Mouse (Mus musculus) liver, postnatal 0 days (tissue): ENCODE results near the gene Fer. TPM values are rescaled to one million over a fixed set of nuclear protein-coding genes. Genes with fewer than 3 reads are reported as not detected.
A peak's percentile ranks its signal among the peaks of the same experiment; 100 is the strongest.

Source experiments
- ATAC-seq: fragments of 200-750 bp; cut with Nextera tagmentation; 2 replicates; pipeline ENCODE4 v1.8.0; 2017; ENCODE audit warnings: mild to moderate bottlenecking, moderate library complexity
- DNase-seq: peaks from one replicate; pipeline ENCODE4 v3.0.0-alpha.2; 2016
- H3K27ac ChIP-seq: fragments of 300-500 bp; sonication (generic); 2 replicates; pipeline ENCODE4 v1.5.1; 2014; ENCODE audit warnings: antibody characterized with exemption, moderate library complexity, mild to moderate bottlenecking, low read depth
- H3K27me3 ChIP-seq: fragments of 300-500 bp; sonication (generic); 2 replicates; pipeline ENCODE4 v1.6.1; 2014; ENCODE audit warnings: low read length, control low read depth, mixed read lengths; ENCODE audit not compliant: insufficient read depth
- H3K36me3 ChIP-seq: fragments of 300-500 bp; sonication (generic); replicated peaks from 2 replicates; pipeline ENCODE4 v1.6.1; 2014; ENCODE audit warnings: mild to moderate bottlenecking, control low read depth, low read length, moderate library complexity, mixed read lengths; ENCODE audit not compliant: insufficient read depth
- H3K4me1 ChIP-seq: fragments of 300-500 bp; sonication (generic); 2 replicates; pipeline ENCODE4 v1.6.1; 2014; ENCODE audit warnings: antibody characterized with exemption, mild to moderate bottlenecking, control low read depth; ENCODE audit not compliant: insufficient read depth
- H3K4me2 ChIP-seq: fragments of 300-500 bp; sonication (generic); 2 replicates; pipeline ENCODE4 v1.6.1; 2014; ENCODE audit warnings: low read depth, mild to moderate bottlenecking, low read length, moderate library complexity, mixed read lengths
- H3K4me3 ChIP-seq: fragments of 300-500 bp; sonication (generic); 2 replicates; pipeline ENCODE4 v1.5.1; 2014; ENCODE audit warnings: low read depth, low read length
- H3K9ac ChIP-seq: fragments of 300-500 bp; sonication (generic); replicated peaks from 2 replicates; pipeline ENCODE4 v1.6.1; 2014; ENCODE audit warnings: mild to moderate bottlenecking, moderate library complexity
- H3K9me3 ChIP-seq: fragments of 300-500 bp; sonication (generic); 2 replicates; pipeline ENCODE4 v1.6.1; 2016; ENCODE audit warnings: mild to moderate bottlenecking, control low read depth, low read length, mixed read lengths
- CTCF ChIP-seq: sonication (generic); IDR thresholded peaks from 2 replicates; pipeline ENCODE4 v1.5.1; 2016; ENCODE audit warnings: antibody characterized with exemption, low read depth
- EP300 ChIP-seq: IDR thresholded peaks from 2 replicates; pipeline ENCODE4 v1.6.1; 2016; ENCODE audit warnings: antibody characterized with exemption, low read depth, mild to moderate bottlenecking
- WGBS: fragments of 180-500 bp; shearing (Covaris S2); extraction: QIAGEN DNeasy Blood & Tissue Kit; methylation state at CpG from one replicate; pipeline ENCODE4 v1.1.7; 2014; ENCODE audit not compliant: insufficient replicate concordance; 5-methylcytosine and 5-hydroxymethylcytosine counted together
- polyA plus RNA-seq: library from polyadenylated mRNA; unstranded; fragments of >200 nt; fragmentation: Nextera tagmentation; extraction: Ambion mirVana; gene quantifications from 2 replicates; pipeline ENCODE4 v1.2.1, GENCODE M21; 2015

Fer gene
- polyA plus RNA-seq, 1 experiment from 2014 or later: 6.3 TPM

GRCm38 (mm10) chr17:64018870-64019269 lies 156.0 kb downstream of the Fer start:
- H3K4me3 ChIP-seq: no peak overlapping the region
- DNase-seq (no peak), ATAC-seq (no peak)
- no peaks in the 10 kb centered on the region for H3K27me3 ChIP-seq
- no peaks in the 10 kb centered on the region for H3K9me3 ChIP-seq
- no peaks in the 10 kb centered on the region for H3K36me3 ChIP-seq
- no peak overlapping the region for H3K27ac ChIP-seq
- no peak overlapping the region for H3K9ac ChIP-seq
- WGBS: 49% methylated on average over 3 of the region's 3 CpGs
- no peak for TF ChIP-seq EP300
- no peak for TF ChIP-seq CTCF
- H3K4me1 ChIP-seq: no peaks in the 10 kb centered on the region
- no peak overlapping the region for H3K4me2 ChIP-seq

GRCm38 (mm10) chr17:64019646-64020045 lies 156.8 kb downstream of the Fer start:
- Histone ChIP-seq H3K27me3 (no peaks in the 10 kb centered on the region), H3K4me2 (no peak overlapping the region), H3K4me3 (no peak overlapping the region), H3K9me3 (no peaks in the 10 kb centered on the region), H3K9ac (no peak overlapping the region), H3K27ac (no peak overlapping the region), H3K36me3 (no peaks in the 10 kb centered on the region), H3K4me1 (no peaks in the 10 kb centered on the region)
- DNase-seq: no peak
- no peak for TF ChIP-seq EP300
- no peak for TF ChIP-seq CTCF
- 81% methylated on average over 5 of the region's 5 CpGs for WGBS
- ATAC-seq: no peak

- Histone ChIP-seq H3K27ac (no peak overlapping the region), H3K9ac (no peak overlapping the region), H3K4me2 (no peak overlapping the region), H3K4me1 (no peaks in the 10 kb centered on the region), H3K9me3 (no peaks in the 10 kb centered on the region), H3K36me3 (no peaks in the 10 kb centered on the region), H3K4me3 (no peak overlapping the region), H3K27me3 (no peaks in the 10 kb centered on the region)
- ATAC-seq (no peak), DNase-seq (no peak)
- 52% methylated on average over 2 of the region's 2 CpGs for WGBS
- TF ChIP-seq CTCF (peak; percentile 49; the same call in 1 of the 2 replicates), EP300 (no peak)
Measured at GRCm38 (mm10) chr17:64026485-64026884, 163.6 kb downstream of the Fer start.

- TF ChIP-seq EP300: no peak
- no peak for TF ChIP-seq CTCF
- no peak overlapping the region for H3K27ac ChIP-seq
- H3K9me3 ChIP-seq: no peaks in the 10 kb centered on the region
- ATAC-seq (no peak), DNase-seq (no peak)
- H3K4me1 ChIP-seq: no peaks in the 10 kb centered on the region
- H3K4me2 ChIP-seq: no peak overlapping the region
- no peak overlapping the region for H3K9ac ChIP-seq
- no peaks in the 10 kb centered on the region for H3K36me3 ChIP-seq
- H3K4me3 ChIP-seq: no peak overlapping the region
- H3K27me3 ChIP-seq: no peaks in the 10 kb centered on the region
Measured at GRCm38 (mm10) chr17:64041771-64042170, 178.9 kb downstream of the Fer start.

GRCm38 (mm10) chr17:64045326-64045725 lies 182.5 kb downstream of the Fer start:
- WGBS: 83% methylated on average over 7 of the region's 7 CpGs
- Histone ChIP-seq H3K9me3 (no peaks in the 10 kb centered on the region), H3K36me3 (no peaks in the 10 kb centered on the region)

GRCm38 (mm10) chr17:64046557-64046956 lies 183.7 kb downstream of the Fer start:
- Histone ChIP-seq H3K4me2 (no peak overlapping the region), H3K9ac (no peak overlapping the region), H3K4me1 (no peaks in the 10 kb centered on the region), H3K4me3 (no peak overlapping the region), H3K27me3 (no peaks in the 10 kb centered on the region), H3K27ac (no peak overlapping the region), H3K36me3 (no peaks in the 10 kb centered on the region), H3K9me3 (no peaks in the 10 kb centered on the region)
- WGBS: 81% methylated on average over 3 of the region's 3 CpGs
- no peak for ATAC-seq
- DNase-seq: no peak
- TF ChIP-seq EP300 (no peak), CTCF (no peak)

More at GRCm38 (mm10) chr17:64045326-64045725, 182.5 kb downstream of the Fer start:
- no peaks in the 10 kb centered on the region for H3K27me3 ChIP-seq
- ATAC-seq: no peak
- H3K4me1 ChIP-seq: no peaks in the 10 kb centered on the region
- DNase-seq: no peak
- H3K27ac ChIP-seq: no peak overlapping the region
- TF ChIP-seq CTCF (no peak), EP300 (no peak)
- H3K4me3 ChIP-seq: no peak overlapping the region
- no peak overlapping the region for H3K9ac ChIP-seq
- no peak overlapping the region for H3K4me2 ChIP-seq

GRCm38 (mm10) chr17:64050911-64051310 lies 188.0 kb downstream of the Fer start:
- no peak for DNase-seq

More at GRCm38 (mm10) chr17:64050911-64051310, 188.0 kb downstream of the Fer start:
- WGBS: 75% methylated on average over 5 of the region's 5 CpGs
- Histone ChIP-seq H3K4me1 (no peaks in the 10 kb centered on the region), H3K27ac (no peak overlapping the region), H3K36me3 (no peaks in the 10 kb centered on the region), H3K4me2 (no peak overlapping the region), H3K9me3 (no peaks in the 10 kb centered on the region), H3K9ac (no peak overlapping the region), H3K27me3 (no peaks in the 10 kb centered on the region), H3K4me3 (no peak overlapping the region)
- no peak for ATAC-seq
- TF ChIP-seq EP300: no peak
- TF ChIP-seq CTCF: no peak
